Mouse (Mus musculus): ENCODE results near the gene Apol6. TPM values are rescaled to one million over a fixed set of nuclear protein-coding genes. Genes with fewer than 3 reads are reported as not detected.

Apol6 gene
- polyA plus RNA-seq, 1 experiment: not detected

DNA sequence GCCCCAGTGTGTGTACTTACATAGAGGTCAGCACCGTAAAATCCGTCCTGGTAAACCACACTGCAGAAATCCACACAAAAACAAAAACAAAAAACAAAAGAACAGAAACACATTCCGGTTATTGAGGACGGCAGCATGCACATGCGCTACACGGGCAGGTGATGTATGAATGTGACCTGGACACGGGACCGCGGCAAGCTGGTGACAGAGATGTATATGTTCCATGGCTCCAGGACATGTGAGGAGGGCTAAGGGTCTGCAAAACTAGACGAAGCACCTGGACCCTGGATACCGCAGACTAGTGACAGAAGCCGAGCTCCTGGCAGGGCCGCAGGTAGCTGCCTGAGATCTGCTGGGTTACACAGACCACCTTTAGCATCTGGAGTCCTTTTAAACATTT is 49.9 kb downstream of the Apol6 start:
- Histone ChIP-seq H3K27ac (ENCODE audit: control insufficient read depth, insufficient read depth, low read depth, low read length, poor library complexity) (no peak overlapping the region), H3K4me1 (ENCODE audit: control insufficient read depth, insufficient read depth, low read length) (no peaks in the 10 kb centered on the region), H3K4me3 (replicated peaks; ENCODE audit: control insufficient read depth, low read depth, low read length) (no peak overlapping the region)
- TF ChIP-seq POLR2A (IDR thresholded peaks at IDR 0.05; ENCODE audit: borderline replicate concordance, control insufficient read depth, low read depth, low read length) (no peak), CTCF (IDR thresholded peaks at IDR 0.05; ENCODE audit: control insufficient read depth, insufficient read depth, low read length) (no peak)
- 91% methylated on average over 13 of the region's 13 CpGs for WGBS

GRCm38 (mm10) chr15:77095216-77095615 is 50.7 kb downstream of the Apol6 start:
- Histone ChIP-seq H3K27ac (ENCODE audit: control insufficient read depth, insufficient read depth, low read depth, low read length, poor library complexity) (no peak overlapping the region), H3K4me1 (ENCODE audit: control insufficient read depth, insufficient read depth, low read length) (no peaks in the 10 kb centered on the region), H3K4me3 (replicated peaks; ENCODE audit: control insufficient read depth, low read depth, low read length) (no peak overlapping the region)
- TF ChIP-seq POLR2A (IDR thresholded peaks at IDR 0.05; ENCODE audit: borderline replicate concordance, control insufficient read depth, low read depth, low read length) (no peak), CTCF (IDR thresholded peaks at IDR 0.05; ENCODE audit: control insufficient read depth, insufficient read depth, low read length) (no peak)
- WGBS: 89% methylated on average over 1 of the region's 1 CpGs

- TF ChIP-seq POLR2A (IDR thresholded peaks at IDR 0.05; ENCODE audit: borderline replicate concordance, control insufficient read depth, low read depth, low read length) (no peak), CTCF (IDR thresholded peaks at IDR 0.05; ENCODE audit: control insufficient read depth, insufficient read depth, low read length) (no peak)
- no peaks in the 10 kb centered on the region for H3K4me1 ChIP-seq (ENCODE audit: control insufficient read depth, insufficient read depth, low read length)
- no peak overlapping the region for H3K4me3 ChIP-seq (replicated peaks; ENCODE audit: control insufficient read depth, low read depth, low read length)
- 83% methylated on average over 6 of the region's 6 CpGs for WGBS
- H3K27ac ChIP-seq (ENCODE audit: control insufficient read depth, insufficient read depth, low read depth, low read length, poor library complexity): no peak overlapping the region
Measured at GRCm38 (mm10) chr15:77097358-77097757, 52.8 kb downstream of the Apol6 start.

DNA sequence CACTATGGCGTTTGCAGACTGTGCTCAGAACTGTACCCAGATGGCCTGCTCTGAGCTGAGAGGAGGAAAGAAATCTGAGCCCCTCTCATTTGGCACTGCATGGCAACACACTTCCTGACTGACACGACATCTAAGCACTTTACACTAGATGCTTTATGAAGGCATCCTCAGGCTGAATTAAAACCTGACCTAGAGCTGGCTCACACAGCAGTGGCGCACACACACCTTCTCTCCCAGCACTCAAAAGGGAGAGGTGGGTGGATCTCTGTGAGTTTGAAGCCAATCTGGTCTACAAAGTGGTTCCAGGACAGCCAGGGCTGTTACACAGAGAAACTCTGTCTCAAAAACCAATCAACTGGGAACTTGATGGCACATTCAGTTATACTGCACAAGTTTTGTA is 55.2 kb downstream of the Apol6 start:
- H3K27ac ChIP-seq (ENCODE audit: control insufficient read depth, insufficient read depth, low read depth, low read length, poor library complexity): no peak overlapping the region
- 63% methylated on average over 3 of the region's 3 CpGs for WGBS
- no peak overlapping the region for H3K4me3 ChIP-seq (replicated peaks; ENCODE audit: control insufficient read depth, low read depth, low read length)
- H3K4me1 ChIP-seq (ENCODE audit: control insufficient read depth, insufficient read depth, low read length): no peaks in the 10 kb centered on the region
- no peak for TF ChIP-seq POLR2A (IDR thresholded peaks at IDR 0.05; ENCODE audit: borderline replicate concordance, control insufficient read depth, low read depth, low read length)
- no peak for TF ChIP-seq CTCF (IDR thresholded peaks at IDR 0.05; ENCODE audit: control insufficient read depth, insufficient read depth, low read length)

DNA sequence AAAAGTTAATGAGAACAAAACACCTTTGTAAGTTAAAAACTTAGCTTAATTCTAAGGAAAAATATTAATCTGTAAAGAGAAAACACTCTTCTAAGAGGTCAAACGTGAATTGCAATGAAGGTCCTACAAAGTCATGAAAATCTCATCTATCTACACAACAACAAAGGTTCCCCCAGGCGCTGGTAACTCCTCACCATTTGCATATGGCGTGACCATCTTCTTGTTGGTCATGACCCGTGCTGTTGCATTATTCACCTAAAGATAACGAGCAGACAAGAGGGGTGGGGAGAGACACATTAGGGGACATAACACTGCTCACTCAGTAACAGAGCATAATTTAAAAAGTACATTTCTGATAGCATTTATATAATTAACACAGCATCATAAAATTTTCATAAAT is 58.2 kb downstream of the Apol6 start:
- WGBS: 68% methylated on average over 5 of the region's 5 CpGs
- no peaks in the 10 kb centered on the region for H3K4me1 ChIP-seq (ENCODE audit: control insufficient read depth, insufficient read depth, low read length)
- no peak for TF ChIP-seq CTCF (IDR thresholded peaks at IDR 0.05; ENCODE audit: control insufficient read depth, insufficient read depth, low read length)
- TF ChIP-seq POLR2A (IDR thresholded peaks at IDR 0.05; ENCODE audit: borderline replicate concordance, control insufficient read depth, low read depth, low read length): no peak
- H3K4me3 ChIP-seq (replicated peaks; ENCODE audit: control insufficient read depth, low read depth, low read length): no peak overlapping the region
- no peak overlapping the region for H3K27ac ChIP-seq (ENCODE audit: control insufficient read depth, insufficient read depth, low read depth, low read length, poor library complexity)

GRCm38 (mm10) chr15:77104349-77105158 is 60.0 kb downstream of the Apol6 start:
- no peak for TF ChIP-seq CTCF (IDR thresholded peaks at IDR 0.05; ENCODE audit: control insufficient read depth, insufficient read depth, low read length)
- no peak for TF ChIP-seq POLR2A (IDR thresholded peaks at IDR 0.05; ENCODE audit: borderline replicate concordance, control insufficient read depth, low read depth, low read length)
- Histone ChIP-seq H3K27ac (ENCODE audit: control insufficient read depth, insufficient read depth, low read depth, low read length, poor library complexity) (no peak overlapping the region), H3K4me3 (replicated peaks; ENCODE audit: control insufficient read depth, low read depth, low read length) (no peak overlapping the region), H3K4me1 (ENCODE audit: control insufficient read depth, insufficient read depth, low read length) (no peaks in the 10 kb centered on the region)
- WGBS: 87% methylated on average over 10 of the region's 10 CpGs

GRCm38 (mm10) chr15:77105273-77105672 is 60.7 kb downstream of the Apol6 start:
- Histone ChIP-seq H3K4me1 (ENCODE audit: control insufficient read depth, insufficient read depth, low read length) (no peaks in the 10 kb centered on the region), H3K4me3 (replicated peaks; ENCODE audit: control insufficient read depth, low read depth, low read length) (no peak overlapping the region), H3K27ac (ENCODE audit: control insufficient read depth, insufficient read depth, low read depth, low read length, poor library complexity) (no peak overlapping the region)
- 89% methylated on average over 10 of the region's 10 CpGs for WGBS
- TF ChIP-seq CTCF (IDR thresholded peaks at IDR 0.05; ENCODE audit: control insufficient read depth, insufficient read depth, low read length): no peak
- TF ChIP-seq POLR2A (IDR thresholded peaks at IDR 0.05; ENCODE audit: borderline replicate concordance, control insufficient read depth, low read depth, low read length): no peak

Other genes starting within 250 kb of the Apol6 start
- 1.9 and 3.0 TPM in 2 replicates for gene Zfp251, start 173.3 kb upstream of the Apol6 start, polyA plus RNA-seq (2011; ENCODE audit: insufficient read depth, insufficient read length, low replicate concordance, missing spikeins)
- gene Zfp7, start 165.5 kb upstream of the Apol6 start, polyA plus RNA-seq (2011; ENCODE audit: insufficient read depth, insufficient read length, low replicate concordance, missing spikeins): 4.4 and 6.6 TPM in 2 replicates
- gene Gm49527, start 165.4 kb upstream of the Apol6 start, polyA plus RNA-seq (2011; ENCODE audit: insufficient read depth, insufficient read length, low replicate concordance, missing spikeins): not detected in 2 replicates
- gene Zfp647, start 119.3 kb upstream of the Apol6 start, polyA plus RNA-seq (2011; ENCODE audit: insufficient read depth, insufficient read length, low replicate concordance, missing spikeins): 0.74 and 2.9 TPM in 2 replicates
- gene 1110038F14Rik, start 96.2 kb upstream of the Apol6 start, polyA plus RNA-seq (2011; ENCODE audit: insufficient read depth, insufficient read length, low replicate concordance, missing spikeins): 31.2 and 32.3 TPM in 2 replicates
- gene Mb, start 5.9 kb downstream of the Apol6 start, polyA plus RNA-seq (2011; ENCODE audit: insufficient read depth, insufficient read length, low replicate concordance, missing spikeins): 13.6 and 16.9 TPM in 2 replicates